Mouse (Mus musculus) neural tube, embryonic 13.5 days (tissue): ENCODE data around the gene Creg2. TPM values are rescaled to one million over a fixed set of nuclear protein-coding genes. Genes with fewer than 3 reads are reported as not detected.
"Not testable (repeated sequence)": the region's sequence is repeated elsewhere in the genome, so short reads cannot be mapped to it uniquely, and the experiment has no call there.

Source experiments
- ATAC-seq: fragments of 200-750 bp; cut with Nextera tagmentation; 2 replicates; pipeline ENCODE4 v1.8.0; 2017; ENCODE audit warnings: low read depth, mild to moderate bottlenecking, moderate TSS enrichment, moderate library complexity
- H3K27ac ChIP-seq: fragments of 300-500 bp; sonication (generic); replicated peaks from 2 replicates; pipeline ENCODE4 v1.5.1; 2015; ENCODE audit warnings: moderate library complexity, mild to moderate bottlenecking, inconsistent platforms
- H3K27me3 ChIP-seq: fragments of 300-500 bp; sonication (generic); 2 replicates; pipeline ENCODE4 v1.6.1; 2015; ENCODE audit warnings: mild to moderate bottlenecking, inconsistent platforms
- H3K36me3 ChIP-seq: fragments of 300-500 bp; sonication (generic); 2 replicates; pipeline ENCODE4 v1.6.1; 2015; ENCODE audit warnings: mild to moderate bottlenecking, inconsistent platforms
- H3K4me1 ChIP-seq: fragments of 300-500 bp; sonication (generic); replicated peaks from 2 replicates; pipeline ENCODE4 v1.6.1; 2015; ENCODE audit warnings: inconsistent platforms
- H3K4me2 ChIP-seq: fragments of 300-500 bp; sonication (generic); 2 replicates; pipeline ENCODE4 v1.6.1; 2015; ENCODE audit warnings: inconsistent platforms, mild to moderate bottlenecking, moderate library complexity
- H3K4me3 ChIP-seq: fragments of 300-500 bp; sonication (generic); 2 replicates; pipeline ENCODE4 v1.5.1; 2015; ENCODE audit warnings: mild to moderate bottlenecking, inconsistent platforms
- H3K9ac ChIP-seq: fragments of 300-500 bp; sonication (generic); 2 replicates; pipeline ENCODE4 v1.6.1; 2015; ENCODE audit warnings: moderate library complexity, mild to moderate bottlenecking, inconsistent platforms
- H3K9me3 ChIP-seq: fragments of 300-500 bp; sonication (generic); 2 replicates; pipeline ENCODE4 v1.6.1; 2016; ENCODE audit warnings: inconsistent platforms
- WGBS: fragments of 180-500 bp; shearing (Covaris S2); methylation state at CpG from one replicate; pipeline ENCODE4 v1.1.7; 2015; 5-methylcytosine and 5-hydroxymethylcytosine counted together
- polyA plus RNA-seq: library from polyadenylated mRNA; unstranded; fragments of >200 nt; fragmentation: Nextera tagmentation; extraction: Ambion mirVana; gene quantifications from 2 replicates; pipeline ENCODE4 v1.2.1, GENCODE M21; 2015

The Creg2 gene
- polyA plus RNA-seq, 1 experiment from 2014 or later = 4.9 TPM

GRCm38 (mm10) chr1:39676221-39676876, 25.1 kb upstream of the Creg2 start:
- no peak overlapping the region for H3K4me3 ChIP-seq
- H3K4me1 ChIP-seq = no peaks in the 10 kb centered on the region
- WGBS = 89% methylated on average over 5 of the region's 5 CpGs
- no peak overlapping the region for H3K27ac ChIP-seq
- H3K36me3 ChIP-seq = no peaks in the 10 kb centered on the region
- no peak for ATAC-seq
- H3K4me2 ChIP-seq = no peak overlapping the region
- no peaks in the 10 kb centered on the region for H3K27me3 ChIP-seq
- H3K9me3 ChIP-seq = no peaks in the 10 kb centered on the region
- no peak overlapping the region for H3K9ac ChIP-seq

DNA sequence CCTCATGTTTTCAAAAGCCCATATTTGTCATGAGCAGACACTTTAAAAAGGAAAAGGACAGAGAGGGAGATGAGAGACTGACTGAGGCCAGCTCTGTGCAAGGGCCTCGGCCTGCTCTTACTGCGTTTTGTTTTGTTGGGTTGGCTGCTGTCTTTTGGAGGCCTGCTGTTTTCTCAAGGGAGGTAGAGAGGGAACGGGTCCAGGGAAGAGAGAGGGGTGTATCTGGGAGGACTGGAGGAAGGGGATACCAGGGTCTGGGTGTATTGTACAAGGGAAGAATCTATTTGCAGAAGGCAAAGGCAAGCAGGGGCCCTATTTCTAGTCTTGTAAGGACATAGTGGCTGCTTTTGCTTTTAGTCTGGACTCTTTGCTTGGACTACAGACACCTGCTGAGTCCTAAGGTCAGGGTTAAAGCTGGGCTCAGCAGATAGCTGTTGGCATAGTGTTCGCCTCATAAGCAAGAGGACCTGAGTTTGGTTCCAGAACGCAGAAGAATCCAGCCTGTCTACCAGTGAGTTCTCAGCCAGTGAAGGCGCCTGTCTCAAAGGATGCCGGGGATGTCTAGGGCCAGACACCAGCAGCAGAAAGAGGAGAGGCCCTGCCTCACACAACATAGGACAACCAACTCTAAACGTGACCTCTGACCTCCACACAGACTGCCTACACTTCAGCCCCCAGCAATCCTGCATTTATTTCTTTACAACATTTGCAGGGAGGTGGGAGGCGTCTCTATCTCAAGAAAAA, 21.3 kb upstream of the Creg2 start:
- Histone ChIP-seq H3K4me2 (no peak overlapping the region), H3K9ac (no peak overlapping the region), H3K4me3 (no peak overlapping the region), H3K36me3 (no peaks in the 10 kb centered on the region), H3K9me3 (no peaks in the 10 kb centered on the region), H3K4me1 (no peaks in the 10 kb centered on the region), H3K27ac (no peak overlapping the region), H3K27me3 (no peaks in the 10 kb centered on the region)
- no peak for ATAC-seq
- WGBS = 75% methylated on average over 9 of the region's 9 CpGs

DNA sequence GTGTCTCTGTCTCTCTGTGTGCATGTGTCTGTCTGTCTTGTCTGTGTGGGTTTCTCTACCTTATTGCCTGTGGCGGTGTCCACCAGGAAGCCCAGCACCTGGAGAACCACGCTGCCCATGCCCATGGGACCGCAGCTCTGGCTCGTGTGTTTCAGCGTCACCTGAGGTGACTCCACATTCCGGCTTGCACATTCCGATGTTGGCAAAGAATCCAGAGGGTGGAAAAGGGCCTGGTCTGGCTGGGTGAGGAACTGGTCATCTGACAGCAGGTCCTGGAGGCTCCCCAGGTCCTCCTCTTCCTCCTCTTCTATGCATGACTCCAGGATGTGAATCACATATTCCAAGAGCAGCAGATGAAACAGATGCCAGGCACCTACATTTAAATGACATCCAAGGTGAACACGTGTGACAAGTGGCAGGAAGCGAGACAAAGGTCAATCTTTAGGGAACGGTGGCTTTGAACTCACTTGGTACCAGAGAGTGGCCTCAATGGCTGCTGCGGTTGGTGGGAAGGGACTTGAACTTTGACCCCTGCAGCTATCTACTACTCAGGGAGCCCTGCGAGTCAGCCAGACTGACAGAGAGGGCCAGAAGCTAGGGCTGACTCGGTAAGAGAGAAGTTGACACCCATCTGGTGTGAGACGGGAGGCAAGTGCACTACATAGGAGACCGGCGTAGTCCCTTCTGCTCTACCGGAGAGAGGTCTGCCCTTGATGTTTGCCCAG, 19.1 kb upstream of the Creg2 start:
- Histone ChIP-seq H3K9ac (no peak overlapping the region), H3K27me3 (no peaks in the 10 kb centered on the region), H3K27ac (no peak overlapping the region), H3K4me1 (peaks cover 13% of the 10 kb centered on the region; the same call in 1 of the 2 replicates), H3K9me3 (no peaks in the 10 kb centered on the region), H3K4me3 (no peak overlapping the region), H3K4me2 (no peak overlapping the region), H3K36me3 (no peaks in the 10 kb centered on the region)
- 90% methylated on average over 17 of the region's 17 CpGs for WGBS
- ATAC-seq = no peak

GRCm38 (mm10) chr1:39666751-39667252, 15.5 kb upstream of the Creg2 start:
- no peak overlapping the region for H3K9ac ChIP-seq
- 56% methylated on average over 12 of the region's 12 CpGs for WGBS

GRCm38 (mm10) chr1:39664039-39664625, 12.9 kb upstream of the Creg2 start:
- Histone ChIP-seq H3K4me2 (no peak overlapping the region), H3K9ac (no peak overlapping the region), H3K4me1 (peaks cover 24% of the 10 kb centered on the region), H3K9me3 (no peaks in the 10 kb centered on the region), H3K27ac (no peak overlapping the region), H3K36me3 (no peaks in the 10 kb centered on the region), H3K4me3 (no peak overlapping the region), H3K27me3 (no peaks in the 10 kb centered on the region)
- no peak for ATAC-seq
- 86% methylated on average over 7 of the region's 7 CpGs for WGBS

More at GRCm38 (mm10) chr1:39666751-39667252, 15.5 kb upstream of the Creg2 start:
- Histone ChIP-seq H3K9me3 (no peaks in the 10 kb centered on the region), H3K4me1 (peaks cover 24% of the 10 kb centered on the region), H3K4me3 (no peak overlapping the region), H3K27ac (no peak overlapping the region), H3K27me3 (no peaks in the 10 kb centered on the region), H3K36me3 (no peaks in the 10 kb centered on the region), H3K4me2 (no peak overlapping the region)
- peak; percentile 66 for ATAC-seq

DNA sequence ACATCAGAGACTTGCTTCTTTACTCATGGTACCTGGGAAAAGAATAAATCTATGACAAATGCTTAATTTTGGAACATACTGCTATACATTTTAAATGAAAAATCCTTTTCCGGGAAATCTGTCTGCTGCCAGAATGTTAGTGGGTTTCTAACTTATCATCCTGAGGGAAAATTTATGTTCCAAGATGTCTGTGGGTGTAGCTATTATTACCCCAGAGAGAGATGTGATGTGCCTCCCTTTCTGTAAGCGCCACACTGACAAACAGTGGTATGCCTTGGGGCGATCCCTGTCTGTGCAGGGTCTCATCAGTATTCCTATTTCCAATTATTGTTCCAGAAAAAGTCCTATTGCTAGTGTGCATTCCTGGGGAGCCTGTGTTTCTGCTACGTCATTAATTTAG, 11.8 kb upstream of the Creg2 start:
- no peaks in the 10 kb centered on the region for H3K9me3 ChIP-seq
- H3K4me3 ChIP-seq = no peak overlapping the region
- H3K36me3 ChIP-seq = no peaks in the 10 kb centered on the region
- H3K27me3 ChIP-seq = no peaks in the 10 kb centered on the region
- no peak overlapping the region for H3K4me2 ChIP-seq
- H3K4me1 ChIP-seq = peaks cover 24% of the 10 kb centered on the region
- no peak overlapping the region for H3K9ac ChIP-seq
- 59% methylated on average over 4 of the region's 4 CpGs for WGBS
- ATAC-seq = no peak
- H3K27ac ChIP-seq = no peak overlapping the region

- Histone ChIP-seq H3K9ac (no peak overlapping the region), H3K4me2 (no peak overlapping the region), H3K4me3 (no peak overlapping the region), H3K9me3 (no peaks in the 10 kb centered on the region), H3K36me3 (no peaks in the 10 kb centered on the region), H3K4me1 (no peaks in the 10 kb centered on the region), H3K27me3 (peaks cover 7% of the 10 kb centered on the region), H3K27ac (no peak overlapping the region)
- 82% methylated on average over 6 of the region's 6 CpGs for WGBS
- ATAC-seq = no peak
Measured at GRCm38 (mm10) chr1:39656976-39657529, 5.8 kb upstream of the Creg2 start.

- H3K36me3 ChIP-seq, ATAC-seq: not testable (repeated sequence)
- 88% methylated on average over 18 of the region's 18 CpGs for WGBS
Measured at GRCm38 (mm10) chr1:39654901-39655300, 3.6 kb upstream of the Creg2 start.

GRCm38 (mm10) chr1:39653028-39653427, 1.8 kb upstream of the Creg2 start:
- Histone ChIP-seq H3K9me3 (no peaks in the 10 kb centered on the region), H3K4me2 (no peak overlapping the region), H3K4me3 (no peak overlapping the region), H3K27ac (no peak overlapping the region), H3K4me1 (peaks cover 20% of the 10 kb centered on the region), H3K9ac (no peak overlapping the region), H3K27me3 (peaks cover 32% of the 10 kb centered on the region), H3K36me3 (no peaks in the 10 kb centered on the region)
- no peak for ATAC-seq
- 86% methylated on average over 4 of the region's 4 CpGs for WGBS

More at GRCm38 (mm10) chr1:39654901-39655300, 3.6 kb upstream of the Creg2 start:
- not testable (repeated sequence) for H3K9ac ChIP-seq, H3K27ac ChIP-seq, H3K4me3 ChIP-seq, H3K4me2 ChIP-seq, H3K9me3 ChIP-seq
- Histone ChIP-seq H3K27me3 (peaks cover 16% of the 10 kb centered on the region), H3K4me1 (peaks cover 14% of the 10 kb centered on the region)

DNA sequence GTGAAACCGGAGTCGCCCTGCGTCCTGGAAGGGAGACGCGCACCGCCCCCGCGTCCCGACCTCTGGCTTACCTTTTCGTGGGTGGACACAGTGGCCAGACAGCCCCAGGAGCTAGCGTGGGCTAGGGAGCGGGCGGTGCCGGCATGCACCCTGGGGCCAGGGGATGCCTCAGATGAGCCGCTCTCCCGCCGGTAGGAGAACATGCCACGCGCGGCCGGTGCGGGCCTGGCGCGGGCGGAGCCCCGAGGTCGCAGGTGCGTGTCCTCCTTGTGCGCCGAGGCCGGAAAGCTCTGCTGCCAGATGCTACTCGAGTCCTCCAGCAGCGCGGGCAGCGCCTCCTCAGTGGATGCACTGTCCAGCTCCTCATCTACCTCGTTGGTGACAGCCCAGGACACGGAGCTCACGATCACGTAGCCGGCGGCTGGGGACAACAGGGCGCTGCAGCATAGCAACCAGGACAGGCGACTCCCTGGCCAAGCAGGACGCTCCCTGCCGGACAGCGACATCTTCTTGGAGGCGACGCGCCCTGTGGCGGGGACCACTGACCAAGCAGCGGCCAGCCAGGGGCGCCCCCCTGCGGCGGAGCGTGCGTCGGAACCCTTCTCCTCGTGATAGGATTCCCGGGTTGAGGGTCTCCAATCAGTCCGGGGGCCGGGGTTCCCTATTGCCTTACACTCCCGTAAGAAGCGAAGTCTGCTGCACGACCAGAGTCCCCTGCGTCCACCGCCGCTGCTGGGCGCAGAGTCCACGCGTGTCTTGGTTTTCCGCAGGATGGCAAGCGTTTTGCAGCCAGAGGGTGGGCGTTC, 636 bp downstream of the Creg2 start:
- ATAC-seq = peak; percentile 84
- no peaks in the 10 kb centered on the region for H3K36me3 ChIP-seq
- peak overlapping the region; percentile 78 for H3K9ac ChIP-seq
- H3K4me2 ChIP-seq = peak overlapping the region; percentile 99
- peaks cover 32% of the 10 kb centered on the region for H3K27me3 ChIP-seq
- under 1% methylated on average over 73 of the region's 73 CpGs for WGBS
- peaks cover 33% of the 10 kb centered on the region for H3K4me1 ChIP-seq
- H3K4me3 ChIP-seq = peak overlapping the region; percentile 65
- peak overlapping the region; percentile 59 for H3K27ac ChIP-seq
- H3K9me3 ChIP-seq = no peaks in the 10 kb centered on the region
